Mouse (Mus musculus) liver, embryonic 11.5 days (tissue): ENCODE measurements around the gene Cmtm2a. TPM values are rescaled to one million over a fixed set of nuclear protein-coding genes. Genes with fewer than 3 reads are reported as not detected.
"Not testable (repeated sequence)": the region's sequence is repeated elsewhere in the genome, so short reads cannot be mapped to it uniquely, and the experiment has no call there.

Experiments
- ATAC-seq: fragments of 200-750 bp; cut with Nextera tagmentation; replicated peaks from 2 replicates; pipeline ENCODE4 v1.8.0; 2017; ENCODE audit warnings: moderate number of reproducible peaks, mild to moderate bottlenecking, moderate TSS enrichment, moderate library complexity; ENCODE audit not compliant: low FRiP score
- DNase-seq: peaks from one replicate; pipeline ENCODE4 v3.0.0-alpha.2; 2017; ENCODE audit warnings: low spot score
- H3K27ac ChIP-seq: fragments of 300-500 bp; sonication (generic); 2 replicates; pipeline ENCODE4 v1.5.1; 2014; ENCODE audit warnings: mild to moderate bottlenecking, low read depth, low read length, control low read depth
- H3K27me3 ChIP-seq: fragments of 300-500 bp; sonication (generic); replicated peaks from 2 replicates; pipeline ENCODE4 v1.6.1; 2014; ENCODE audit warnings: low read length, mixed read lengths; ENCODE audit not compliant: control insufficient read depth, insufficient read depth
- H3K36me3 ChIP-seq: fragments of 300-500 bp; sonication (generic); 2 replicates; pipeline ENCODE4 v1.6.1; 2014; ENCODE audit warnings: mild to moderate bottlenecking, low read length, moderate library complexity, mixed read lengths; ENCODE audit not compliant: control insufficient read depth, insufficient read depth
- H3K4me1 ChIP-seq: fragments of 300-500 bp; sonication (generic); replicated peaks from 2 replicates; pipeline ENCODE4 v1.6.1; 2014; ENCODE audit warnings: low read length, mixed read lengths; ENCODE audit not compliant: control insufficient read depth, insufficient read depth
- H3K4me2 ChIP-seq: fragments of 300-500 bp; sonication (generic); 2 replicates; pipeline ENCODE4 v1.6.1; 2014; ENCODE audit warnings: mild to moderate bottlenecking, control low read depth, moderate library complexity
- H3K4me3 ChIP-seq: fragments of 300-500 bp; sonication (generic); 2 replicates; pipeline ENCODE4 v1.5.1; 2014; ENCODE audit warnings: low read depth, low read length, control low read depth
- H3K9ac ChIP-seq: fragments of 300-500 bp; sonication (generic); 2 replicates; pipeline ENCODE4 v1.6.1; 2014; ENCODE audit warnings: low read depth, low read length, control low read depth
- H3K9me3 ChIP-seq: fragments of 300-500 bp; sonication (generic); 2 replicates; pipeline ENCODE4 v1.6.1; 2016; ENCODE audit warnings: low read length, inconsistent platforms, mixed read lengths; ENCODE audit not compliant: control insufficient read depth
- WGBS: fragments of 180-500 bp; shearing (Covaris S2); extraction: QIAGEN DNeasy Blood & Tissue Kit; methylation state at CpG from one replicate; pipeline ENCODE4 v1.1.7; 2014; 5-methylcytosine and 5-hydroxymethylcytosine counted together
- polyA plus RNA-seq: library from polyadenylated mRNA; unstranded; fragments of >200 nt; fragmentation: Nextera tagmentation; extraction: Ambion mirVana; gene quantifications from 2 replicates; pipeline ENCODE4 v1.2.1, GENCODE M21; 2014

Cmtm2a gene
- polyA plus RNA-seq, 1 experiment from 2014 or later: not detected

- not testable (repeated sequence) for H3K4me2 ChIP-seq
Measured at GRCm38 (mm10) chr8:104309441-104310155, 16.6 kb upstream of the Cmtm2a start, which contains the start of the genes Gm45711 and Cmtm1. TSS of gene Gm45711 (minus strand) at chr8:104310081. TSS of gene Cmtm1 (minus strand) at chr8:104310145.

GRCm38 (mm10) chr8:104308341-104308740, 15.4 kb upstream of the Cmtm2a start:
- H3K4me2 ChIP-seq, H3K4me1 ChIP-seq, H3K9ac ChIP-seq, H3K27me3 ChIP-seq, H3K36me3 ChIP-seq, H3K9me3 ChIP-seq, H3K27ac ChIP-seq, H3K4me3 ChIP-seq, DNase-seq: not testable (repeated sequence)
- 0 out of 2 replicates have a peak, but pooled peaks have one; percentile 34 for ATAC-seq
- WGBS: 46% methylated on average over 6 of the region's 6 CpGs

More at GRCm38 (mm10) chr8:104309441-104310155, 16.6 kb upstream of the Cmtm2a start, which contains the start of the genes Gm45711 and Cmtm1:
- not testable (repeated sequence) for ATAC-seq, H3K27me3 ChIP-seq, H3K36me3 ChIP-seq, H3K4me1 ChIP-seq, DNase-seq, H3K9me3 ChIP-seq, H3K4me3 ChIP-seq, H3K9ac ChIP-seq, H3K27ac ChIP-seq
- WGBS: 77% methylated on average over 32 of the region's 36 CpGs

- 80% methylated on average over 11 of the region's 11 CpGs for WGBS
- Histone ChIP-seq H3K4me2 (no peak overlapping the region), H3K9ac (no peak overlapping the region), H3K9me3 (no peaks in the 10 kb centered on the region), H3K27ac (no peak overlapping the region), H3K4me3 (no peak overlapping the region), H3K4me1 (no peaks in the 10 kb centered on the region), H3K27me3 (no peaks in the 10 kb centered on the region), H3K36me3 (no peaks in the 10 kb centered on the region)
- DNase-seq (no peak), ATAC-seq (no peak)
Measured at GRCm38 (mm10) chr8:104304962-104305361, 12.0 kb upstream of the Cmtm2a start.

GRCm38 (mm10) chr8:104302536-104302935, 9.6 kb upstream of the Cmtm2a start:
- H3K4me3 ChIP-seq, H3K36me3 ChIP-seq, H3K27me3 ChIP-seq, ATAC-seq, H3K9ac ChIP-seq, H3K4me1 ChIP-seq, H3K4me2 ChIP-seq, DNase-seq, H3K27ac ChIP-seq, H3K9me3 ChIP-seq: not testable (repeated sequence)
- 92% methylated on average over 4 of the region's 4 CpGs for WGBS

GRCm38 (mm10) chr8:104301577-104301976, 8.6 kb upstream of the Cmtm2a start:
- WGBS: 33% methylated on average over 3 of the region's 3 CpGs
- H3K27ac ChIP-seq, H3K4me3 ChIP-seq, H3K9ac ChIP-seq, DNase-seq, H3K9me3 ChIP-seq, ATAC-seq, H3K4me2 ChIP-seq, H3K27me3 ChIP-seq, H3K4me1 ChIP-seq, H3K36me3 ChIP-seq: not testable (repeated sequence)

GRCm38 (mm10) chr8:104294396-104294795, 1.4 kb upstream of the Cmtm2a start:
- WGBS: 78% methylated on average over 1 of the region's 1 CpGs
- no peak for ATAC-seq
- H3K4me1 ChIP-seq: no peaks in the 10 kb centered on the region
- no peaks in the 10 kb centered on the region; the same call in 1 of the 2 replicates for H3K27me3 ChIP-seq
- H3K4me3 ChIP-seq: no peak overlapping the region
- H3K27ac ChIP-seq: no peak overlapping the region
- H3K36me3 ChIP-seq: no peaks in the 10 kb centered on the region
- no peak for DNase-seq
- no peak overlapping the region for H3K4me2 ChIP-seq
- no peak overlapping the region for H3K9ac ChIP-seq
- no peaks in the 10 kb centered on the region for H3K9me3 ChIP-seq

- no peak for ATAC-seq
- Histone ChIP-seq H3K4me2 (no peak overlapping the region), H3K9ac (no peak overlapping the region), H3K36me3 (peaks cover under 1% of the 10 kb centered on the region; the same call in 1 of the 2 replicates), H3K4me1 (no peaks in the 10 kb centered on the region), H3K4me3 (no peak overlapping the region), H3K27me3 (no peaks in the 10 kb centered on the region), H3K27ac (no peak overlapping the region), H3K9me3 (no peaks in the 10 kb centered on the region)
- DNase-seq: no peak
- WGBS: 83% methylated on average over 6 of the region's 6 CpGs
Measured at GRCm38 (mm10) chr8:104268937-104269440, 24.0 kb downstream of the Cmtm2a start.

- H3K27me3 ChIP-seq: no peaks in the 10 kb centered on the region
- DNase-seq: no peak
- peaks cover 5% of the 10 kb centered on the region for H3K36me3 ChIP-seq
- no peaks in the 10 kb centered on the region for H3K4me1 ChIP-seq
- no peak overlapping the region for H3K9ac ChIP-seq
- H3K4me2 ChIP-seq: no peak overlapping the region
- no peak overlapping the region for H3K4me3 ChIP-seq
- no peak overlapping the region for H3K27ac ChIP-seq
- no peak for ATAC-seq
- H3K9me3 ChIP-seq: no peaks in the 10 kb centered on the region
Measured at GRCm38 (mm10) chr8:104268368-104268767, 24.6 kb downstream of the Cmtm2a start.
